Mouse (Mus musculus) adipocyte (in vitro differentiated cells): Measurements from ENCODE around the gene Kcne3.
A peak's percentile ranks its signal among the peaks of the same experiment; 100 is the strongest.

ENCODE experiments used
- DNase-seq: peaks from one replicate; pipeline ENCODE4 v3.0.0-alpha.2; 2016; ENCODE audit warnings: low spot score

Kcne3 gene

DNA sequence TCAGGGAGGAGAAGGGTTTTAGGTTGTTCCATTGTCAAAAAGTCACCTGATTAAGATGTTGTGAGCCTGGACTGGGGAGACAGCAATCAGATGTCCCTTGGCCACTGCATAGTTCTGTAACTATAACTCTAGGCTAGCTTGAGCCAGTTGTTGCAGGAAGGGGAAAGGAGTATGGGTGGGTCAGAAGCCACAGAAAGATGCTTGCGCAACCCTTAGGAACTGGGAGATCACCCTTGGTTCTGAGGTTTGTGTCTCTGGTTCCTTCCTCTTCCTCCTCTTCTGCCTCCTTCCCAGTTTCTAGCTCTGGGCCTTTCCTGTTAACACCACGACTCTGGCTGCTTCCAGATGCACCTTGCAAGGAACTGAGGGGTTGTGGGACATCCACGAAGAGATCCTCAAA, 6.1 kb downstream of the Kcne3 start:
- peak; percentile 8 for DNase-seq

DNA sequence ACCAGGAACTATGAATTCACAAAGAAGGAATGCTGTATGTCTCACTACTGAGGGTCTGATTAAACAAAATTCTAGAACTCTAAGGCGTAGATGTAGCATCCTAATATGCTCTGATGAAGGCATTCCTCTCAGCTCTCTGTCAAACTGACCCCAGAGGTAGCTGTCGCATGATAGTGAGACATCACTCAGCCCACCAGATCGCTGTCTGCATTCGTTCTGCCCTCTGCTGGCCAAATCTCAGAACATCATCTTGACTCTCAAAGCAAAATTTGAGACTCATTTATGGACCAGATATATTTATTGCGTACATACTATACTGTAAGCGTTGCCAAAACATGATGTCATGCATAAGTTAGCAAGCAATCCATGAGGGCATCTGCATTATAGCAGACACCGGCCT, 11.3 kb downstream of the Kcne3 start:
- DNase-seq: peak; percentile 33

DNA sequence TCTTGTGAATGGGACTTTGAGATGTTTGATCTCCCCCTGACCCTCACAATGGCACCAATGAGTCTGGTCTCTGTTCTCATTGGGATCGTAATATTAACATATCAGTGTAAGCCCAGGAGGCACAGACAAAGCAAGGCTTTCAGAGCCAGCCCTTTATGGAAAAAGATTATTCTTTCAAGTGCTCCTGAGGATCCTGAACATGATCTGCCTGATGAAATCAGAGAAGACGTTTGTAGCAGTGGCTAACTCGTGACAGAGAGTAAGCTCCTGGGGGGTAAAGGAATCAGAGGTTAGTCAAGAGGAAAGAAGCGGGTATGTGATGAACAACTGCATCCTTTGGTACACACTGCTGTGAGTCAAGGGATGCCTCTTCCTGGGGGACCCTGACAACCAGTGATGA, 13.9 kb downstream of the Kcne3 start:
- DNase-seq: no peak

DNA sequence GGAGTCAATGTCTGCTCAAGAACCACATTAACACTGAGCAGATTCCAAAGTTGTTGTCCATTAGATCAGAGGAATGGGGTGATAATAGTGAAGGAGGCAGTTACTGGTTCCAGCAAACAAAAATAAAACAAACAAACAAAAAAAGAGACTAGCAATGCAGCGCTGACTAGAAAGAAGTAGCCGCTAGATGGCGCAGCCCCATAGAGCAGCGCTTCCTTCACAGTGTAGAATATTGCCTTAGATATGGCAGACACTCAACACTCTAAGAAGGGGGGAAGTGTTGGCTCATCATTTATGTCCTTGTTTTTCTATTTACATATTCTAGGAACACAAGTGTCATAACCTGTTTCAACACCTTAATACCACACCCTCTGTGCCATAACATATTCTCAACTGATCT, 14.5 kb downstream of the Kcne3 start:
- DNase-seq: peak; percentile 59

DNA sequence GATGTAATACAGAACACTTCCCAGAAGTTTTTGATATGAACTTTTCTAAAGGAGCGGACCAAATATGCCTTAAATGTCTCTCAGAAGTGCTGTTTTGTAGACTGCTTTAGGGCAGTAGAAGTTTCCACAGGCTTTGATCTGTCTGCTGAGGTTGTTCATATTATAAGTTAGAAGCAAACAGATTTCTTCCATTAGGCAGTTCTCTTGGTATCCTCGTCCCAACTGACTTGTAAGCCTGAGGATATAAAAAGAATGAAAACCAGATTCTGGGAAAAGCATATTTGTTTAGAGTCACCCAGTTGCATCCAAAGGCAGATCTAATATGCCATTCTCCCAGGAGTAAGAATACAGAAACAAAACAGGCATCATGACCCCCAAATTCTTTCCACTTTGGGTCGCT, 24.9 kb downstream of the Kcne3 start:
- DNase-seq: no peak

DNA sequence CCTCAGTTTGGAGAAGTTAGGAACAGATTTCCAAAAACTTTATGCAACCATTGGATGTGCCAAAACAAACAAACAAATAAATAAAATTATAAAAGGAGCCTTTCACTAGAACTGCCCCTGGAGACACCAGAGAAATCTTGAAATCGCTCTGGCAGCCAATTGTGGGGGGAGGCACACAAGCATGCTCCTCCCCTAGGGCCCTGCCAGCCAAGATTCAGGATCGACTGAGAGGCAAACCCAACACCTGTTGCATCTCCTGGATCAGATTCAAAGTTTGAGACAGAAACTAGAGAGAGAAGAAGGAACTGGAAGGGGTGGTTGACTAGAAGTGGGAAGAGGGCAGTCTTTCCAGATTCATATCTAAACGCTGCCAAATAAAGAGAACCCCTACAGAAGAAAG, 27.3 kb downstream of the Kcne3 start:
- peak; percentile 5 for DNase-seq

DNA sequence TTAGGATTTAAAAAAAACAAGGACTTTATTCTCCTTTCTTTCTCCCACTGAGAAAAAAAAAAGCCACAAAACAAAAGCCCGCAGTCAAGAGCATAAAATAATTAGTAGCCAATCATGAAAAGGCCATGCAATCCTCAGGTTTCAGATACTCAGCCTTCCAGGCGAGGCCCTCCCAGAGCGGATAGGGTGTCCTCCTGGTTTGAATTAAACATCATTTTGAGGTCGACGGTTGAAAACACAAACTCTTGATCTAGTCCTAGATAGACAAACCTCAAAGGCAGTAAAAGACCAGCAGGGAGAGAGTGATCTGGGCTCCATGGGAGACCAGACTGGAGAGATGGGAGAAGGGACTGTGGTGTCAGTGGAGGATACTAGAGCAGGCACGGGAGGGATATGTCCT, 28.6 kb downstream of the Kcne3 start:
- no peak for DNase-seq

DNA sequence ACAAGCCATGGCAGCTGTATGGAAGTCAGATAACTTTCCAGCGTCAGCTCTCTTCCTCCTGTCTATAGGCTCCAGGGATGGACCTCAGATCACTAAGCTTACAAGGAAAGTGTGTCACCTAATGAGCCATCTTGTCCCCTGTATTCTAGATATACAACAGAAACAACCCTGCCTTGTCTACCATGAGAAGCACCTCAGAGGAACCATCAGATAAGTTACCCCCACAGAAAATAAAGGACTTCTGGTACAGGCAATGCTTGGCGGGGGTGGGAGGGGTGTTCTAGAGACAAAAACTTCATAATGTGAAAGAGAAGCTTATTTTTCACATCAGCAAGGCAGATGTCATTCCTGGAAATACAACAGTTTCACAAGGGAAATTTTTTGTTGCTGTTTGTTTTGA, 29.8 kb downstream of the Kcne3 start:
- DNase-seq: no peak

DNA sequence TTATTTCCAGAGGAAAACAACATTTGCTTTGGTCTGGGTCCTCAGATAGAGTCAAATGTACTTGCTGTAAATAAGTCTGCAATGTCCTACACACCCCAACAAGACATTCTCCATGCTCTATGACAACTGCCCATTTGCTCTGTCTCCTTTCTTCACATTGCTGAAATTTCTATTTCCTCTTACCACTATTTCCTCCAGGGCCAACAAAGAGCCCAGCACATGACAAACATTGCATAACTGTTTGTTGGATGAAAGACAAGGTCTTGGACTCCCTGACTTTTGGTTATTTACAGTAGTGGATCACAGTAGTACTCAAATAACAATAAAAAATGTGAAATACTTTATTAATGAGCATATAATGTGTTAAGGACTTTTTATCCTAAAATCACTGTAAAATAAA, 31.6 kb downstream of the Kcne3 start:
- DNase-seq: peak; percentile 63

DNA sequence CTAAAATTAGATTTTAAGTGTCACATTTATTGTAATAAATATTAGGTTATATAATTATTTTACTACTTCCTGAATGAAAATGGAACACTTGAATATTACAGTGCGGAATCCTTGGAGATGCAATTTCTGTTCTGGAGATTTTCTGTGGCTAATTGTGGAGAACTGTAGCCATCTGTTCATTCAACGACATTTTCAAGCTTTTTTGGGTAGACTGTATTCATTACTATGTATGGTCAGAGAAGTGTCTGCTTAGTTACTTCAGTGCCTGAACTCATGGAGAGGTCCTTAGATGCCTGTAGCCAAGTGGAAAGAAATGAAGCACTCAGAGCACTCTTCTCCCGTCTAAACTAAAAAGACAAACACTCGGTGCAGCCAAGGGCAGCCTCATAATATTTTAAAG, 38.0 kb downstream of the Kcne3 start:
- DNase-seq: no peak

DNA sequence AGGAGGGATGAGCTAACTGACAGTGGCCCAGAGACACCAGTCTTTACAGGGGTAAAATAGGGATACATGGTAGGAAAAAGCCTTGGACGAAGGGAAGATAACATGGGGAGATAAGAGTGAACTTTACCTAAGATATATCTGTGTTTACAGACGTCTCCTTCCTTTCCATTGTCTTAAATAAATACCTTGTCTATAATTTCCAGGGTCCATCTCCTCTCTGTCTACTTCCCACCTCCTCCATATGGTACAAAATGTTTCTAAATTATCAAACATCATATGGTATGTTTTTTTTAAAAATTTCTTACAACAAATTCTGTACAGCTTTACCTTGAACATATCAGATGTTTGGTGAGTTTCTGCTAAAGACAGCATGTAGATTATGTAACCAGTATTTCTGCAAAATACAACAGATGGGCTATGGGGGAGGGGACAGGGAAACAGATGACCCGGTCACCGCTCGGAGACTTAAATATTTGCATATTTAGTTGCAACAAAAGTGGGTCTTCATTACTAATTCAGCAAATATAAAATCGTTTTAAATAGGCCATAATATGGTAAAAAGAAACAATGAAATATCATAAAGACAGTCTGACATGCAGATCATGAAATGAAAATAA, 38.9 kb downstream of the Kcne3 start:
- no peak for DNase-seq

DNA sequence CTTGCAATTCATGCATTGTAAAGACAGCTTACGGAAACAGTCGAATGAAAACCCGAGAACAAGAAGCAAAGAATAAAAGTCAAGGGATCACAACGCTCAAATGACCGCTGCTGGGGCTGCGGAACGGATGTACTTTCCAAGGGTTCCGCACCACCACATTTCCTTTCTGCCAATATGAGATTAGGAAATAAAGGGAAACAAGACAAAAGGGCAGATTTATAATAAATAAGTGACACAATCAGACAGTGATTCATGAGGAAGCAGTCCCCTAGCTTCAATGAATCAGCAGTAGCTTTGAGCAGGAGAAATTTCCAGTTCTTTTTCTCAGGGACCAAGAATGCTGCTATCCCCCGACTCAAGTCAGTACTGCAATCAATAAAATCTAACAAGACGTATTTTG, 39.7 kb downstream of the Kcne3 start:
- DNase-seq: no peak

DNA sequence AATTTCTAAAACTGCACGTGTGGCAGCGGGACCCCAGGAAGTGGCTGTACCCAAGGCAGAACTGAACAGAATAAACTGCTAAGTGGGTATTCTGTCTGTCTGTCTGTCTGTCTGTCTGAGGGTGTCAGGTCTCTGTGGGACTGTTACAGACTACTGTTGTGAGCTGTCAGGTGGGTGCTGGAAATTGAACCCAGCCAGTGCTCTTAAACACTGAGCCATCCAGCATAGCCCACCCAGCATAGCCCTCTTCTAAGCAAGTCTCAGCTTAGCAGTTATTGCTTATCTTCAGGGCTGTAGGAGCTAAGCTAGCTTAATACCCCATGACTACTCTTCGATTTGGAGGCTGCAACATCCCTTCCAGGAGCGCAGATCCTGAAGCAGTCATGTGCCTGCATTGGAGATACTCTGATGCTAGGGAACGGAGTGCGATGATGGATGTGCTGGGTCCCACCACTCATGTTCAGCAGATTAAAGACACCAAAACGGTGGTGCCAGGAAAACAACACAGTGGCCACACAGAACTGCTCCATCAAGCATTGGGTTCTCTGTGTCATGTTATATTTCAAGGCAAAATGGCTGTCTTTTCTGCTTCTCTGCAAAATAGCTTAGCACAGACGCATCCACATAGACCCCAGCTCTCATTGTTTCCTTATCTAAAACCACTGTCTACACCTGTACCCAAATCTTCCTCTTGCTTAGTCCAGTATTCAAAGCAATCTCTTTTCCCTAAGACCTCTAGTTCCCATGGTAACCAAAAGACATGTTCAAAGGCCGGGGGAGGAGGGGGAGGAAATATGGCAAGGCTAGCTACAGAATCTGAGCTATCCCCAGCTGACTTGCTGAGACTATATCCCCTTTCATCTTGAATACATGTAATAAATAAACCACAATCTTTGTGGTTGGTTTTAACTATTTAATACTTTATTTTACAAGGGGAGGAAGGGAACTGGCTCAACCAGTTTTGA, 40.6 kb downstream of the Kcne3 start:
- DNase-seq: no peak

DNA sequence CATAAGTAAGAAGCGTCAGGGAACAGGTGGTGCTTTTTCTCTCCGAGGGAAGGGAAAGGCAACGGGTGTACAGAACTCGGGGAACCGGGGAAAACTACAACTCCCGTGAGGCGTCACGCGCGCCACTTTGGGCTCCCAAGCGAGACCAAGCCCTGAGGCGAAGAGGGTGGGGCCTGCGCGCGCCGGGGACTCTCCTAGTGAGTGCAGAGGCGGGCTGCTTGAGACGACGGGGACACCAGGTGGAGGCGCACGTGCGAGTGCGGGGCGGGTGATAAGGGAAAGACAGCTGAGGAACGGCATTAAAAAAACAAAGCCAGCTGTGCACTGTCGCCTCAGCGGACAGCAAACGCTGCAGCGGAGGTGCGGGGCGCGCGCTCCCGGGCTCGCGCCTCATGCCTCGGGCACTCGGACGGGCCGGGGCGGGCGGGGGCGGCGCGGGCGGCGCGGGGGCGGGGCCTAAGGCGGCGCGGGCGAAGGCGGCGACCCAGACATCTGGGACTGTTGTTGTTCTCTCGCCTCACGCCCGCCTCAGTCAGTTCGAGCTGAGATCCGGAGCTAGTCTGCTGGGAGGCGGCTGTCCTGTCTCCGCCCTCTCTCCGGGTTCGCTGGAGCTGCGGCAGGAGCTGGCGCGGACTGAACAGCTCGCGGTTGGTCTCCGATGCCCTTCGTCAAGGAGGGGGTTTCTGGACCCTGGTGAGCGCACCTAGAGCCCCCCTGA, 51.0 kb downstream of the Kcne3 start, which contains the start of gene Pgm2l1:
TSS of gene Pgm2l1 (plus strand) at position 237 of the 718 bp plus-strand sequence.
- DNase-seq: peak; percentile 79

DNA sequence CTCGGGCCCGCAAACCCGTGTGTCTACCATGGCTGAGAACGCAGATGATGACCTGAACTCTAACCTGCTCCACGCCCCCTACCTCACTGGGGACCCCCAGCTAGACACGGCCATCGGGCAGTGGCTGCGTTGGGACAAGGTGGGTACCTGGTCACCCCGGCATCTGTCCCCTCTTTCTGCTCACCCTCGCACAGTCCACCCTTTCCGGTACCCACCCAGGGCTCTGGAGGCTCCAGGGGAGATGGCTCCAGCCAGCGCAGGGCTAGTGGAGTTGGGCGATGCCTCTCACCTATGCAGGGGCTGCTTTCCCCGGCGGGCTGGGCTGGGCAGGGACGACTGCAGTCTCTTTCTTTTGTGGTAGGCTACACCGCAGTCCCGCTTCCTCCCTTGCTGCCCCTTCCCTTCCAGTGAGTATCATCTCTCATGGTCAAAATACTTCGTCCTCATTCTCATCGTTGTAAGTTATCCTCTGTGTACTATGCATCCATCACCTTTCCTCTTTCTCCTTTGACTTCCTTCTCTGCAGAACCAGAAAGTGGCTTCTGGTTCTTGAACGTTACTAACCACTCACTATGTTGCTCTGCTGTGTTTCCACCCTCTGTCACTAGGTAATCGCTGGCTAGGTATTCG, 51.7 kb downstream of the Kcne3 start:
- no peak for DNase-seq

DNA sequence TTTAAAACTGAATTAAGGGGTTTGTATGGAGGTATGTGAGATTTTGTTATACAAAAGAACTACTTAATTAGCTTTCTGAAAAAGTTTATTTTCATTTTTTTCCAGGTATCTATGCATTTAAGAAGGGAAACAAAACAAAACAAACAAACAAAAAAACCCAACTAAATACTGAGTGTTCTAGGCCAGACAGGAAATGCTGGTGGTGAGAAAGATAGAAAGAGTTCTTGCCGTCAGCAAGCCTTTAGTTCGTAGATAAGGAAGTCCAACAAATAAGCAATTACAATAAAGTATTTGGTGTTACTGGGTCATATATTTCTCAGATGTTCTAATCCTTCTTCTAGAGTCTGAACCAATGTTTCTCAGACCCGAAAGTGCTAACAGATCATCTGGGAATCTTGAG, 52.7 kb downstream of the Kcne3 start:
- DNase-seq: no peak

DNA sequence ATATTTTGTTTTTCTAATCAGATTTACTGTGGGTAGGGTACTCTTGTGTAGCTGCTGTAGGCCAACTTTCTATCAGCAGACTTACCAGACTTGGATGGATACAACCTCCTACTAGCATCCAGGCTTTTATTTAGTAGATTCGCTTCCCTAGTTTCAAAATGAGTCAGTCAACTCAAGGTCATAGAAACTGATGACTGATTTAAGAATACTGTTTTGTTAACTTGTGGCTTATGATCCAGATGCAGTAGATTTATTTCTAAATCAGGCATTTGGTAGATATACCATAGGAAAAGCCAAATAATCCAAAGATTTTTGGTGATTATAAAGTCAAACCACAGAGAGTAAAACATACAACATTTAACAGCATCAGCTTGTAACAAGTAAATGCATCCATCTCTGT, 54.3 kb downstream of the Kcne3 start:
- DNase-seq: no peak

DNA sequence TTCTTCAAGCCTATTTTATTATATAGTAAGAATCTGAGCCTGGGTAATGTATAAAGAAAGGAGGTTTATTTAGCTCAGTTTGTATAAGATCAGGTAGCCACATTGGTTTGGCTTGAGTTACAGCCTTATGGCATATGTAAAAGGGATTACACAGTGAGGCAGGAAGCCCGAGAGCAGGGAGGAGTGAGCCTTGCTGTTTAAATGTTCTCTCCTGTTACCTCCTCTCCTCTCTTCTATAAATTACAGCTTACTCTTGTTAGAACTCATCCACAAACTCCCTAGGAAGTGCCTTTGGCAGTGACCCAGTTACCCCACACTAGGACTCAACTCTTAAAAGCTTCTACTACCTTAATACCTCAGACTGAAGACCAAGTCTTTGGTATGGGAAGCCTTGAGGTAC, 55.4 kb downstream of the Kcne3 start:
- DNase-seq: no peak

DNA sequence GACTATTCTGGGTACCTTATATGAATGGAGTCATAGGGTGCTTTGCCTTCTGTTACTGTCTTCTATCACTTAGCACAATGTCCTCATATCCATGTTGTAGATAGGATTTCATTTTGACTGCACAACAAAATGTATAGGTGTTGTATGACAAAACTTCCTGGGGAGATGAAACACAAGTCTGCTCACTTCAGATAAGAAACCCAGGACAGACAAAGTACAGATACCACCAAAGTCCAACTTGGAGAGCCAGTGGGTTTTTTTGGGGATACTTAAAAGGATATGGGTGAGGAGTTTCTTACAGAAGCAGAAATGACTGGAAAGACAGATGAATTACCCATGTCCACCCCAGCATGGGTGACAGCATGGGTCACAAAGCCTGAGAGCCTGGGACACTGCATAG, 57.4 kb downstream of the Kcne3 start:
- DNase-seq: no peak
